Mouse (Mus musculus): ENCODE measurements around the gene Catsper4.

GRCm38 (mm10) chr4:134243516-134244250, 16.5 kb upstream of the Catsper4 start, which contains the start of gene E130218I03Rik:
- TF ChIP-seq CTCF (IDR thresholded peaks at IDR 0.05; ENCODE audit: low read depth) (no peak), EP300 (IDR thresholded peaks at IDR 0.05; ENCODE audit: low read depth) (no peak)
